Mouse (Mus musculus) forebrain, embryonic 14.5 days (tissue): ENCODE measurements around the gene Klf11. TPM values are rescaled to one million over a fixed set of nuclear protein-coding genes. Genes with fewer than 3 reads are reported as not detected.
A peak's percentile ranks its signal among the peaks of the same experiment; 100 is the strongest.

ENCODE experiments used
- ATAC-seq: fragments of 200-750 bp; cut with Nextera tagmentation; 2 replicates; pipeline ENCODE4 v1.8.0; 2017; ENCODE audit warnings: mild to moderate bottlenecking, moderate library complexity
- DNase-seq: peaks from one replicate; pipeline ENCODE4 v3.0.0-alpha.2; 2015; ENCODE audit warnings: low spot score
- H3K27ac ChIP-seq: fragments of 300-500 bp; sonication (generic); 2 replicates; pipeline ENCODE4 v1.5.1; 2014; ENCODE audit warnings: low read depth, mild to moderate bottlenecking, control low read depth, low read length, moderate library complexity
- H3K27me3 ChIP-seq: fragments of 300-500 bp; sonication (generic); replicated peaks from 2 replicates; pipeline ENCODE4 v1.6.1; 2014; ENCODE audit warnings: low read length, control low read depth, mixed read lengths; ENCODE audit not compliant: control insufficient read depth, insufficient read depth
- H3K36me3 ChIP-seq: fragments of 300-500 bp; sonication (generic); 2 replicates; pipeline ENCODE4 v1.6.1; 2014; ENCODE audit warnings: low read length, control low read depth; ENCODE audit not compliant: control insufficient read depth, insufficient read depth
- H3K4me1 ChIP-seq: fragments of 300-500 bp; sonication (generic); 2 replicates; pipeline ENCODE4 v1.6.1; 2014; ENCODE audit warnings: antibody characterized with exemption, low read length, control low read depth; ENCODE audit not compliant: control insufficient read depth, insufficient read depth
- H3K4me2 ChIP-seq: fragments of 300-500 bp; sonication (generic); 2 replicates; pipeline ENCODE4 v1.6.1; 2014; ENCODE audit warnings: mild to moderate bottlenecking, control low read depth, low read length
- H3K4me3 ChIP-seq: fragments of 300-500 bp; sonication (generic); 2 replicates; pipeline ENCODE4 v1.5.1; 2014; ENCODE audit warnings: low read depth, low read length, control low read depth
- H3K9ac ChIP-seq: fragments of 300-500 bp; sonication (generic); 2 replicates; pipeline ENCODE4 v1.6.1; 2014; ENCODE audit warnings: mild to moderate bottlenecking, low read length, control low read depth, moderate library complexity
- H3K9me3 ChIP-seq: fragments of 300-500 bp; sonication (generic); replicated peaks from 2 replicates; pipeline ENCODE4 v1.6.1; 2016; ENCODE audit warnings: low read length, control low read depth, mixed read lengths; ENCODE audit not compliant: control insufficient read depth
- WGBS: fragments of 180-500 bp; shearing (Covaris S2); extraction: QIAGEN DNeasy Blood & Tissue Kit; methylation state at CpG from one replicate; pipeline ENCODE4 v1.1.7; 2014; 5-methylcytosine and 5-hydroxymethylcytosine counted together
- polyA plus RNA-seq: library from polyadenylated mRNA; unstranded; fragments of >200 nt; fragmentation: Nextera tagmentation; extraction: Ambion mirVana; gene quantifications from 2 replicates; pipeline ENCODE4 v1.2.1, GENCODE M21; 2014

Gene Klf11
- 14.8 and 17.0 TPM in 2 replicates for polyA plus RNA-seq

- Histone ChIP-seq H3K9me3 (no peaks in the 10 kb centered on the region), H3K36me3 (peaks cover 29% of the 10 kb centered on the region), H3K9ac (peak within 1 kb of the TSS; percentile 89), H3K4me2 (peak within 1 kb of the TSS; percentile 54), H3K4me3 (peak within 1 kb of the TSS; percentile 85), H3K27me3 (no peaks in the 10 kb centered on the region), H3K27ac (peak within 1 kb of the TSS; percentile 90), H3K4me1 (peaks cover 9% of the 10 kb centered on the region)
- ATAC-seq (peak; percentile 95), DNase-seq (peak; percentile 97)
- WGBS, result under 1% methylated on average over 44 of the region's 68 CpGs
These were observed at the start of gene Klf11 for GRCm38 (mm10) chr12:24651063-24651557. Gene Klf11, plus strand, starts transcription at chr12:24651274.

GRCm38 (mm10) chr12:24603266-24603665, 47.8 kb upstream of the Klf11 start:
- Histone ChIP-seq H3K27ac (no peak overlapping the region), H3K9ac (no peak overlapping the region), H3K27me3 (no peaks in the 10 kb centered on the region), H3K4me1 (no peaks in the 10 kb centered on the region), H3K4me2 (no peak overlapping the region), H3K9me3 (no peaks in the 10 kb centered on the region), H3K4me3 (no peak overlapping the region), H3K36me3 (no peaks in the 10 kb centered on the region)
- ATAC-seq, result peak; percentile 59; the same call in 1 of the 2 replicates
- DNase-seq, result peak; percentile 81
- 44% methylated on average over 2 of the region's 2 CpGs for WGBS

GRCm38 (mm10) chr12:24606166-24606565, 44.9 kb upstream of the Klf11 start:
- 19% methylated on average over 10 of the region's 10 CpGs for WGBS
- ATAC-seq (no peak), DNase-seq (peak; percentile 48)
- H3K4me1 ChIP-seq, result no peaks in the 10 kb centered on the region
- no peaks in the 10 kb centered on the region for H3K27me3 ChIP-seq
- no peak overlapping the region for H3K9ac ChIP-seq
- no peak overlapping the region for H3K27ac ChIP-seq
- no peaks in the 10 kb centered on the region for H3K36me3 ChIP-seq
- H3K4me2 ChIP-seq, result no peak overlapping the region
- no peaks in the 10 kb centered on the region for H3K9me3 ChIP-seq
- no peak overlapping the region for H3K4me3 ChIP-seq

- H3K9ac ChIP-seq, result no peak overlapping the region
- DNase-seq (no peak), ATAC-seq (no peak)
- no peaks in the 10 kb centered on the region for H3K27me3 ChIP-seq
- 81% methylated on average over 6 of the region's 6 CpGs for WGBS
- no peak overlapping the region for H3K27ac ChIP-seq
- no peaks in the 10 kb centered on the region for H3K36me3 ChIP-seq
- no peaks in the 10 kb centered on the region for H3K4me1 ChIP-seq
- no peak overlapping the region for H3K4me2 ChIP-seq
- H3K4me3 ChIP-seq, result no peak overlapping the region
- no peaks in the 10 kb centered on the region for H3K9me3 ChIP-seq
These were observed 38.5 kb upstream of the Klf11 start for GRCm38 (mm10) chr12:24612591-24612990.

- Histone ChIP-seq H3K36me3 (no peaks in the 10 kb centered on the region), H3K27me3 (no peaks in the 10 kb centered on the region), H3K9ac (no peak overlapping the region), H3K9me3 (no peaks in the 10 kb centered on the region), H3K4me3 (no peak overlapping the region), H3K27ac (no peak overlapping the region), H3K4me2 (no peak overlapping the region), H3K4me1 (no peaks in the 10 kb centered on the region)
- no peak for DNase-seq
- 84% methylated on average over 17 of the region's 17 CpGs for WGBS
- ATAC-seq, result no peak
These were observed 36.5 kb upstream of the Klf11 start for GRCm38 (mm10) chr12:24614452-24615075.

GRCm38 (mm10) chr12:24615140-24615539, 35.9 kb upstream of the Klf11 start:
- ATAC-seq, result no peak
- WGBS, result 84% methylated on average over 3 of the region's 3 CpGs
- no peak overlapping the region for H3K9ac ChIP-seq

GRCm38 (mm10) chr12:24619436-24619835, 31.6 kb upstream of the Klf11 start:
- WGBS, result 85% methylated on average over 4 of the region's 4 CpGs
- Histone ChIP-seq H3K36me3 (no peaks in the 10 kb centered on the region), H3K9ac (no peak overlapping the region), H3K4me3 (no peak overlapping the region), H3K9me3 (no peaks in the 10 kb centered on the region), H3K27me3 (no peaks in the 10 kb centered on the region), H3K4me2 (no peak overlapping the region), H3K27ac (no peak overlapping the region), H3K4me1 (0 out of 2 replicates have a peak, but pooled peaks cover 2% of the 10 kb centered on the region)
- ATAC-seq, result no peak
- DNase-seq, result no peak

More at GRCm38 (mm10) chr12:24615140-24615539, 35.9 kb upstream of the Klf11 start:
- H3K4me2 ChIP-seq, result no peak overlapping the region
- H3K36me3 ChIP-seq, result no peaks in the 10 kb centered on the region
- H3K4me1 ChIP-seq, result no peaks in the 10 kb centered on the region
- H3K9me3 ChIP-seq, result no peaks in the 10 kb centered on the region
- no peaks in the 10 kb centered on the region for H3K27me3 ChIP-seq
- DNase-seq, result no peak
- no peak overlapping the region for H3K27ac ChIP-seq
- no peak overlapping the region for H3K4me3 ChIP-seq

- DNase-seq (no peak), ATAC-seq (no peak)
- no peaks in the 10 kb centered on the region for H3K27me3 ChIP-seq
- H3K4me1 ChIP-seq, result 0 out of 2 replicates have a peak, but pooled peaks cover 2% of the 10 kb centered on the region
- no peak overlapping the region for H3K4me2 ChIP-seq
- H3K36me3 ChIP-seq, result no peaks in the 10 kb centered on the region
- H3K9ac ChIP-seq, result no peak overlapping the region
- 79% methylated on average over 12 of the region's 12 CpGs for whole genome bisulfite sequencing
- H3K4me3 ChIP-seq, result no peak overlapping the region
- no peaks in the 10 kb centered on the region for H3K9me3 ChIP-seq
- H3K27ac ChIP-seq, result no peak overlapping the region
These were observed 27.4 kb upstream of the Klf11 start for GRCm38 (mm10) chr12:24623486-24624251.

- Histone ChIP-seq H3K9ac (no peak overlapping the region), H3K9me3 (no peaks in the 10 kb centered on the region), H3K27me3 (no peaks in the 10 kb centered on the region), H3K4me2 (no peak overlapping the region), H3K4me1 (0 out of 2 replicates have a peak, but pooled peaks cover 2% of the 10 kb centered on the region), H3K27ac (no peak overlapping the region), H3K36me3 (no peaks in the 10 kb centered on the region), H3K4me3 (no peak overlapping the region)
- WGBS, result 88% methylated on average over 5 of the region's 5 CpGs
- DNase-seq (no peak), ATAC-seq (no peak)
These were observed 24.7 kb upstream of the Klf11 start for GRCm38 (mm10) chr12:24626401-24626800.
